Mouse (Mus musculus): Measurements from ENCODE around the gene Tep1.
"Not testable (repeated sequence)": the region's sequence is repeated elsewhere in the genome, so short reads cannot be mapped to it uniquely, and the experiment has no call there.

The Tep1 gene

DNA sequence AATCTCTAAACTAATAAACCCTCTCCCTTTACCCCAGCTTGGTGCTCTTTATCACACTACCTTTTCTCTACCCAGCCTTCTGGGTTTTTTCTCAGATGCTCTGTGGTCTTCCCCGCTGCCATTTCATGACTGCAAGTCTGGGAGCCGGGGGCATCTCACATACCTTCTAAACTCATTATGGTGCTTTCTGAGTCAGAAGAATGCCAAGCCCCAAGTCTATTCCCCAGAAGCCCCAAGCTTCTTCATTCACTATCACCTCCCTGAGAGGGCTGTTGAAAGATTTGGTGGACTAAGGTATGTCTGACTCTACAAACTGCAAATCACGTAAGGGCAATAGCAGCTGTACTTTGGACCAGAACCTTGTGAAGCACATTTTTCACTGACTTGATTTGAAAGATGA, 3.4 kb downstream of the Tep1 start:
- DNase-seq, result no peak

DNA sequence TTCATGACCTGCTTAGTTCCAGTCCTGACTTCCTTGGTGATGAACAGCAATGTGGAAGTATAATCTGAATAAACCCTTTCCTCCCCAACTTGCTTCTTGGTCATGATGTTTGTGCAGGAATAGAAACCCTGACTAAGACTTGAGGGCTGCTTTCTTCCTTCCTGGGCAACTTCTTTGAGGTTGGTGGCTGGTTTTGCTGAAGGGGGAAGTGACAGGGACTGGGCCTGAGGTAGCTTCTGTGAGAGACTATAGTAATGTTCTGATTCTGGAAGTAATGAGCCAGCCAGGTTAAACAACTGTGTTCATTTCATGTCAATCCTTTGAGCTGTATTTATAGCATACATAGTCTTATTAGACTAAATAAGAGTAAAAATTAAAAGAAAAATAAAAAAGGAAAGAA, 5.4 kb downstream of the Tep1 start:
- not testable (repeated sequence) for DNase-seq

DNA sequence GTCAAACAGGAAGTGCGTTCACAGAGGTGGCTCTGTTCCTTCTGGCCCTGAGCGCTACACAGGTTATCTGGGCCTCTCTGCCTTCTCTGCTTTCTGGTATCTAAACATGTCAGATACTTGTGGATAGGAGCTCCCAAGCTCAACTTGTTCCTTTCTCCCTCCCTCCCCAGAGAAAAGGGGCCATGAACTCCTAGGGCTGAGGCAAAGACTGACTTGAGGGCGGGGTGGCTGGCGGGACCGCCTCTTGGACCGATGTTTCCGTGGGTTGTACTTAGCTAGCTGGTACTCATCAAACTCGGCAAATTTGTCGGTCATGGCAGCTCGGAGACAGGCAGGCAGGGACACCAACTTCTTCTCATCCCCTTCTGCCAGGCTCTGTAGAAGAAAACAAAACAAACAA, 7.7 kb downstream of the Tep1 start:
- DNase-seq, result no peak

DNA sequence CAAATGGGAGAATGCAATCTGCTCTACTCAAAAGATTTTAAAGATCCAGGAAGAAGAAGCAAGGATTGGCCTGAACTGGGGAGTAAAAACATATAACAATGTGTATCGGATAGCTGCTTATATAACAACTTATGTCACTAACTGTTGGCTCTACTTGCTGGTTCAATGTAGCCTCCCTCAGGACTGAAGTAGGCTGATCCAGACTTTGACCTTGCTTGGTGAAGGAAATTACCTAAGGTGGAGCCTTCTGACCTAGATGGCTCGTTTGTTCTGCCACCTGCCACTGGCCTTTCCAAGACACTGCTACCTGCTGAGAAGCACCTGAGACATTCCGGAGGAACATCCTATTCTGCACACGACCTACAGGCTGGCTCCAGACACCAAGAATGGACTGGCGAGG, 14.6 kb downstream of the Tep1 start:
- DNase-seq, result peak in 1 of 2 experiments; percentile 9

DNA sequence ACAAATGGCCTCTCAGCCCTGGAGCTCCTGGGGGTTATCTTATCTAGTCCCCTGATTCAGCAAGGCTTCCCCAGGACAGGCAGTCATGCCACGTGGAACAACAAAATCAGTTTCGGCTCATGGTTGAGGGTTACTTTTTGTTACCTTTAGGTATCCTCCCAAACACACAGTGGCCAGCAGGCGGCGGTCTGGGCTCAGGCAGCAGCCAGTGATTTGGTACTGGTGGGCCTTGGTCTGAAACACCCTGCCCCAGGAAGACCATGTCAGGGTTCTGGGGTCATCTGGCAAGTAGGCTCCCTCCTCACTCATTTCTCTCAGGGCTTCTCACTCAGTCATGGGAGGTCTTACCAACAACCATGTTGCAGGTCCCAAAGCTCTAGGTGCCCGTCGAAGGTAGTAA, 33.1 kb downstream of the Tep1 start:
- DNase-seq, result peak in 1 of 2 experiments; percentile 58

DNA sequence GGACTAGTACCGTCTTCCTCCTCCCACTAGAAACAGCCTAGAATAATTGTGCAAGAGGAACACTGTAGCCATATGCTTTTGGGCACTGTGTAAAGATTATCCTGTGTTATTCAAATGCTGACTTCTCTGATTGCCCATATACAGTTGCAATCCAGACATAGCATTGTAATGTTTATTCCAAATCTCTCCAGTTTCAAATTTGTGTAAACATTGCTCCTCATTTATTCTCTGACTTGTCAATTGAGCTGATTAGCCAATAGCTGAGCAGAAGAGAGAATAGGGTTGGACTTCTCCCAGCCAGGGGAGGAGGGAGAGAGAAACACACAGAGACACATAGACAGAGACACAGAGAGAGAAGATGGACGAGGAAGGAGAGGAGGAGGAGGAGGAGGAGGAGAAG, 35.9 kb downstream of the Tep1 start:
- DNase-seq, result no peak

DNA sequence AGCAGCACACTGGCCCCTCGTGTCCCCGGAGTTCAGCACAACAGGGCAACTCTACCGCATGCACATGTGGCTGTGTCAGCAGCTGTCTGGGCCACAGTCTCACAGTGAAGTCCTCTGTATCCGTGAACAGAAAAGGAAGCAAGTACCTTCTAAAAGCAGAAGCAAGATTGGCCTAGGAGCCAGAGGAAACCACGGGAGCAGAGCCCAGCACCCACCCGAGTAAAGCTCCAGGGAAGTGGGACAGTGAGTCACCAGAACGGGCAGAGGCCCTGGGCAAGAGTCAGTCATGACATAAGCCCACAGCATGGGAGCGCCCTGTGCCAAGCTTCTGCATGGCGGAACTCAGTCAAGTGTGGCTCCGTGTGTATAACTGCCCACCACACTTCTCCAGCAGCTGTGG, 36.4 kb downstream of the Tep1 start:
- no peak for DNase-seq

DNA sequence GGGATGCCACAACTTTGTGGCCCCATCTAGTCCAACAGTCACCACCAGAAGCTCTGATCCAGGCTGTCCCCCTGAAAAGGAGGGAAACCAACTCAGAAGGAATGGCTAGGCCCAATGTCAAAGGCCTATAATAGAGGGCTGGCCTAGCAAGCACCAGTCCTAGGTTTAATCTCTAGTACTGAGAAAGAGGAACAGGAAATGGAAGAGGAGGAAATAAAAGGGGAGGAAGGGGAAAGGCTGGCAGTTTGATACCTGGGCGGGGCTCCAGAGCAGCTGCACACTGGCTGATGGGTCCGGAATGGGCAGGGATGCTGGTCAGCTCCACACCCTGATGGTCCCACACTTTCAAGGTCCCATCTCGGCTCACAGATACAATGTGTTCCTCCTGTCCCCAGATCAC, 40.5 kb downstream of the Tep1 start:
- no peak for DNase-seq

DNA sequence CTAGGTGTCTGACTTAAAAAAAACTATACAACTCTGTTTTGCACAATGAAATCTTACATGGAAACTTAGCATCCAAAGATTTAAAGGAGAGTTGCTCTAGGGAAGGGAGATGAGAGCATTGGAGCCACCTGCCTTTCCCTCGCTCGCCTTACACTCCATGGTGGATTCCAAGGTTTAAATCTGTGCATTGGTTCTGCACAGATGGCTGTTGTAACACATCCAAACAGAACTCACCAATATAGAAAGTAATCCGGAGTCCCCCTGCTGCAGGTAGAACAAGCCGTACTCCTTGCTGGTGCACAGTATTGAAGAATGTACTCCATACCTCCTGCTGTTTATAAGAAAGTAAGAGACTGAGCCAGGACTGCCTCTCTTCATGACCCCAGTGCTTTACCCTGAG, 43.8 kb downstream of the Tep1 start:
- DNase-seq, result no peak

DNA sequence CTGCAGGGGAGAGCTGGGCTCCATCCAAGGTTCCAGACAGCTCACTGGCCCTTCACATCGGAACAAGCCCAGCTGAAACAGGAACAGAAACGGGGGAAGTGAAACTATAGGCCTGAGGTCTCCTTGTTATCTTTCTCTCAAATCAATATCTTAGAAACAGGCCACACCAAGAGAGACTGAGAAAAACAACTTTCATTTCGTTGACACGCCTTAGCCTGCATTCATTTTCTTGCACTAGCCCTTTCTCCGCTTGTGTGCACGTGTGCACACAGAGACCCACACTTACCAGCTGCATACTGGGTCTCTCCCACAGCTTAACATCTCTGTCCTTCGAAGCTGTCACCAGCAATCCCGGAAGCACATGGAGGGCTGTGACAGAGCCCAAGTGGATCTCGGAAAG, 46.1 kb downstream of the Tep1 start:
- DNase-seq, result no peak

DNA sequence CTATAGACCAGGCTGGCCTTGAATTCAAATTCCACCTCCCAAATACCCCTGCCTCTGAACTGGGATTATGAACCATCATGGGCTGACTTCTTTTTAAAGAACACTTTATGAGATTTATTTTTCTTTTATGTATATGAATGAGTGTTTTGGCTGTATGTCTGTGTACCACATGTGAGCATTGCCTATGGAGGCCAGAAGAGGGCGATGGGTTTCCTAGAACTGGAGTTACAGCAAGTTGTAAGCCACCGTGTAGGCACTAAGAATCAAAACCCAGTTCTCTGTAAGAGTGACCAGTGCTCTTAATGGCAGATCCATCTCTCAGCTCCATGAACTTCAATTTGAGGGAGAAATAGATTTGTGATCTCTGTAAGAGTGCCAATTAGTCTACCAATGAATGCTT, 47.1 kb downstream of the Tep1 start:
- DNase-seq, result no peak

DNA sequence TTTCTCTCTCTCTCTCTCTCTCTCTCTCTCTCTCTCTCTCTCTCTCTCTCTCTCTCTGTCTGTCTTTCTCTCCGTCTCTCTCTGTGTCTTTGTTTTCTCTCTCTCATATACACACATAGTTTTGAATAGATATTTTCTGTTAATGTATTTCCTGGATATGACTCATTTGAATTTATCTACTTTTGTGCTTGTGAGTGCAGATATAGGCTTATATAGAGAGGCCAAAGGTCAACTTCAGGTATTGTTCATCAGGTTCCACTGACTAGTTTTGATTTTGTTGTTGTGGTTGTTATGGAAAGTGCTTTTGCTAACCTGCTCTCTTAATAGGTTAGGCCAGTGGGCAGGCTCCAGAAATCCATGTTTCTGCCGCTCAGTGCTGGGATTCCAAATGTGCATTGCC, 57.3 kb downstream of the Tep1 start:
- no peak for DNase-seq

DNA sequence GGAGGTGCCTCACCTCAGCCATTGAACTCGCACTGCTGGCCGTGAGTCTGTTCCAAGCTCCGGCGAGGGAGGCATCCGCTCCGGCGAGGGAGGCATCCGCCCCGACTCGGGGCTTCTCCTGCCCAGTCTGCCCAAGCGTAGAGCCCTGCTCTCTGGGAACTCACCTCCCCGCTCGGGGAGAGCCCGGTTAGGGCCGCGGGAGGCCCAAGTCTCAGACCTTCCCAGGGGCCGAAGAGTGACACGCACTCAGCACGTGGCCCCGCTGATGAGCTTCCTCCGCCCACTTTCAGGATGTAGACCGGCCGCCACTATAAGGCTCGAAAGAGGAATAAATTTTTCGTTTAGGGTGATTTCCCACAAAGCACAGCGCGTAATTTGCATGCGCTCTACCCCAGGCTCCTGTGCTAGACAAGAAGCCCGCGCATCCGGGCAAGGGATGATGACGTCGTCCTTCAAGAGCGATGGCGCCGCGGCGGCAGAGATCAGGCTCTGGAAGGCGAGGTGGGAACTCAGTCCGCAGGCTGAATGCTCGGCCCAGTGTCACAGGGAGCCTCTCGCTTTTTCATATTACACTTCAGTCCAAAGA, 62.8 kb downstream of the Tep1 start, which contains the start of the genes Ccnb1ip1 and Parp2:
Gene Ccnb1ip1, minus strand, starts transcription at position 246 of the 586 bp plus-strand sequence.
Gene Parp2, plus strand, starts transcription at position 355 of the 586 bp plus-strand sequence.
- DNase-seq, result peak; percentile 94 to 96

DNA sequence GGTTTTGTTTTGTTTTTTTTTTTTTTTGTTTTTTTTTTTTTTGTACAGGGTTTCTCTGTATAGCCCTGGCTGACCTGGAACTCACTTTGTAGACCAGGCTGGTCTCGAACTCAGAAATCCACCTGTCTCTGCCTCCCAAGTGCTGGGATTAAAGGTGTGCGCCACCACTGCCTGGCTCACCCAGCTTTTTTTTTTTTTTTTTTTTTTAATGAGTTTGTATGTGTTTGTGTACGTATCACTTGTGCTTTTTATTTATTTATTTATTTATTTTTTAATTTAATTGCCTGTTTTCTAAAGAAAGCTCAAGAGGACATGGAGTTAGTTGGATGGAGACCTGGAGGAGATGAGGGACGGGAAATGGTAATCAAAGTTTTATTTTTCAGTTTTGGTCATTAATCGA, 63.9 kb downstream of the Tep1 start:
- DNase-seq, result not testable (repeated sequence)

DNA sequence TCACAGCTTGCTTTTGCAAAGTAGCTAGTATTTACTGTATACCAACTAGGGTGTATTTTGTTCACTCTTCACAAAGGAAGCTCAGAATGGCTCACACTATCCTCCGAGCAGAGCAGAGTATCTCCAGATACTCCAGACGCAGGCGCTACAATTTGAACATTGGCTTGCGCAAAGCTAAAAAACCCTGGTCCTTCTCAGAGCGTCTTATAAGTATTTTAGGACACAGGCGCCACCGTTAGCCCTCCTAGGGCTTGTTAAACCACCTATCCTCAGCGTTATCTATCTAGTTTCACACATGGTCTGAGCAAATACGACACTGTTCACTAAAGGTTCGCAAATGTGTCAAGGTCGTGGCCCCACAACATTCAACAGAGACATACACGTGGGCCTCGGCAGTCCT, 65.7 kb downstream of the Tep1 start:
- DNase-seq, result no peak

DNA sequence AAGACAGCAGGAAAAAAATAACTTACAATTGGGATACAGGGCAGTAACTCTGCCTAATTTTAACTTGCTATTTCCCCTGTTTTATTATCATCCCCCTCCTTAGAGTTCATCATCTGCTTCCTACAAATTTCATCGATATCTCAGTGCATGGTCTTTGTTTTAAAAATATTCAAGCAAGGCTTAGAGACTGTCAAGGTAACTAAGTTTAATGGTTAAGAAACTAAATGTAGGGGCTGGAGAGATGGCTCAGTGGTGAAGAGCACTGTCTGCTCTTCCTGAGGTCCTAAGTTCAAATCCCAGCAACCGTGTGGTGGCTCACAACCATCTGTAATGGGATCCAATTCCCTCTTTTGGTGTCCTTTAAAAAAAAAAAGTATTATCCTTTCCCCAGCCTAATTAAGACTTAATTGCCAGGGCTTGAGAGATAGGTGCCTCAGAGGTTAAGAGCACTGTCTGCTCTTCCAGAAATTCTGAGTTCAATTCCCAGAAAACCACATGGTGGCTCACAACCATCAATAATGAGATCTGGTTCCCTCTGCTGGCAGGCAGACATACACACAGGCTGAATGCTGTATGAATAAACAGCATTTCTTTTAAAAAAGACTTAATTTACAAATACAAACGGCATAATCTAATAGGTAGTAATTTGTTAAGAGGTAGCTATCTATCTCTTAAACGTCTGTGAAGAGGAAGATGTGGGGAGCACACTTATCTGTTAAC, 67.4 kb downstream of the Tep1 start:
- DNase-seq, result peak; percentile 17 to 45

DNA sequence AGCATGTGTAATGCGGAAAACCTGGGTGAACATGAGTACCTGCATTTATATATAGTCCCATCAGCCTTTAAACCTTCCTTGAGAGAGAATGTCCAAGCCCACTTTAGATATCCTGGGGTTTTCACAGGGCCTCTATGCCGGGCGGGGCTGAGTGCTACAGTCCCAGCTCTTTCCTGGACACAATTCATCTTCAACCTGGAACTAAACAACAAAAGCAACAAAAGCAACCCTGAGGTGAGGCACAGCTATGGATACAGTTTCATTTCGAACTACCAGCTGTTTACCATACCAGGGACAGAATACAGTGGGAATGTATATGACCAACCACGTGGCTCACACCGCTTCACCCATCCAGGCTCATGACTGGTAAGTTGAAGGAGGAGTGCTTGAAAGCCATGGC, 67.9 kb downstream of the Tep1 start:
- no peak for DNase-seq

DNA sequence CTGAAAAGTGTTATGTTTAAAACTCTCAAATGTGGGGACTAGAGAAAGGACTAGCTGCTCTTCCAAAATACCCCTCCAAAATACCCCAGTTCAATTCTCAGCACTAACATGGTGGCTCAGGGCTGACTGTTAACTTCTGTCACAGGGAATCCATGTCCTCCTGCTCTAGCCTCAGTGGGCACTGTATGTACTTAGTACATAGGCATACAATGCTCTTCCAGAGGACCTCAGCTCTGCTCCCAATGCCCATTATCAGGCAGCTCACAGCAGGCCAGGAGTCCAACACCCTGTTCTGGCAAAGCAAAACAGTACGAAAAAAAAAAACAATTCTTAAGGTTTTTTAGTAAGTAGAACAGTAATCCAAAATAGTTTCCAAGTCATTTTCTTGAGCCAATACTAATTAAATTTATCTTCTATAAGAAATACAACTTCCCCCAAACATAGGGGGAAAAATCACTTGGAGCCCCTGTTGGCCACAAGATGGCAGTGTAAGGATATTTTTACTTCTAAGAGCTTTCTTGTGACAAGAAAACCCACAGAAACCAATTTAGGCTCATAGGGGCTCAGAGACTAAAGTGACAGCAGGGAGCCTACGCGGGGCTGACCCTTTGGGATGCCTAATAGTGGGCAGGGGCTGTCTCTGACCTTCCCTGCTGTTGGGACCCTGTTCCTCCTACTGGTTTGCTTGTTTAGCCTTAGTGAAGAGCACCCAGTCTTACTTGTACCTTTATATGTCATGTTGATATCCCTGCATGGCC, 70.7 kb downstream of the Tep1 start:
- peak; percentile 40 to 46 for DNase-seq

DNA sequence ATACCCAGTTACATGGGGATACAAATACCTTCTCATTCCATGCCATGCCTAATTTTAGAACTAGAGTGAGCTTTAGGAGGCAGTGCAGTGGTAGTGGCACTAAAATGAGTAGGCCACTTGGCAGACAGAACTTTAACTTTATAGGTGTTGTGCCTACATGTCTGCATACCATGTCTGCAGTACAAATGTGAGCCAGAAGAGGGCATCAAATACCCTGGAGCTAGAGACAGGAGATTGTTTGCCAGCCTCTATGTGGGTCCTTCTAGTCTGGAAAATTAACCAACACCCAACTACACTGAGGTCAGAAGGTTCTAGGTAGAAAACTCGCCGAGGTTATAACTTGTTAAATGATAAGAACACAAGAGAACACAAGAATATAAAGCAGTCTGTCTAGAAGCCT, 71.8 kb downstream of the Tep1 start:
- peak; percentile 13 to 52 for DNase-seq

DNA sequence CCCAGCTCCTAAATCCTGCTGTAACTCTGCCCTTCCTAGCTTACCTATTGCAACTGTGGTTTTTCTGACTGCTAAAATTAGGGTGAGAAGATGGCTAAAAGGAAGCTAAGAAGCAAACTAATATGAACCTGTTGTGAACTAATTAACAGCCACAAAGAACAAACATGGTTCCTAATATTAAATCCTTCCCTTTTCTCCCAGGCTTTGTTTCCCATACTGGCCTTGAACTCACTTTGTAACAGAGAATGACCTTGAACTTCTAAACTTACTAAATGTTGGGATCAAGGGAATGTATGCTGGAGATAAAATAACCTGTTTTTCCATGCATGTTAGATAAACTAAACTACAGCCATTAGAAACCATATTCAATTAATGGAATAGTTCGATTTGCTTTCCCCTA, 73.9 kb downstream of the Tep1 start:
- DNase-seq, result no peak

DNA sequence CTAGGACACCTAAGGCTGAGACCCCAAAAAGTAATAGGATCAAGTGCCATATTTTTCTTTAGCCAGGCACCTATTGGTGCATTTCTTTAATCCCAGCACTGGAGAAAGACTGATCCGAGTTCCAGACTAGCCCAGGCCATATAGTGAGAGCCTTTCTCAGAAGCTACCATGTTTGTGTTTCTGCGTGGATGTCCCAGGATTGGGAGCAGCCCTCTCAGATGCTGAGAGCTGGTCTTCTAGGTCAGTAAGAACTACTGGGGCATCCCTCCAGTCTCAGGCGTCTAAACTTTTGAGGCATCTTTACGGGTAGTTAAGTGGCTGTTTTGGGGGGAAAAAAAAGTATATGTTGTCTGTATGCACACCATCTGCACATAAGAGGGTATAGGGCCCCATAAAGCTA, 74.4 kb downstream of the Tep1 start:
- no peak for DNase-seq

DNA sequence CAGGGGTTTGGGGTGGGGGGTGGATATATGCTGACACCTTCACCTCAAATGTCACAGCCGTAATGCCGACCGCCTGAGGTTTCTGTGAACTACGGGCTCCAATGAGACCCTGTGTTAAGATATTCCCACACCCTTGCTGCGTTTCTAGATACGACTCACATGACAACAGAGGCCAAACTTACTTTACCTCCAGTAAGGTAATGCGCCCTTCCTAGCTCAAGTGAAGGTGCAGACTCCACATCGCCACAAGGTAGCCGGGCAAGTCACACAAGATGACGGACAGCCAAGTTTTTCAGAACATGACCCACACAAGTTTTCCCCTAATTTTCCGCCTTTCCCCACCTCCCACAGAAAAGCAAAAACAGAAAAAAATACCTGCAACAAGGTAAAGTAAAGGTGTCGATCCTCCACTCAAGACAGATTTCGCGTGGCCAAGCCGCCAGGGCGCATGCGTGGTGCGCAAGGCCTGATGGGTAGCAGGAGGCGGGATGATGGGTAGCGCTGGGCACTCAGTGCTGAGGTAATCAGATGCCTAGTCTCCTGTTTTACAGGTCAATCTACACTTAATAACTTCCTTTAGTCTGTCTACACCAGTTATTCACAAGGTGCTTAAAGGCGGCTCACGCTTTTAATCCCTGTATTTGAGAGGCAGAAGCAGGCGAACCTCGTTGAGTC, 75.0 kb downstream of the Tep1 start:
- no peak for DNase-seq

DNA sequence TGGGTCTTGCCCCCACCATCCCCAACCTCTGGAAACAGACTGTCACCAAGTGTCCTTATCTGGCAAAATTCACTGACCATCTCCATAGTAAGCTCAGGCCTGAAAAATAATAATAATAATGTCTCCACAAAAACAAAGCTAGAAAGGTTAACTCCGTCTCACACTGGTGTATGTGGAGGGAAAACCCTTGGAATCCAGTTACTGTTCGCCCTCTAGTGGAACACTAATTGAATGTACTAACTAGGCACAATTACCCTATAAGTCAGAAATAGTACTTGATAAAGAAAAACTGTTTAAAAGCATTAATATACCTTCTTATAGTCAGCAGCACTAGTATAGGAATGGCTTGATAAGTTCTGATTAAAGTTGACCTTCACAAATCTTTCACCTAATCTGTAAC, 82.2 kb downstream of the Tep1 start:
- DNase-seq, result no peak

All from kidney, postnatal 36 days (tissue).